Mouse (Mus musculus): ENCODE measurements at regions not wholly inside any gene's neighbourhood (a gene's known extent, or its start where the extent isn't known, plus 50 kb on each side); places are given as distances from the start of the nearest gene placed in this dataset.

GRCm38 (mm10) chr12:35863141-35863540 is 62.3 kb upstream of the Agr3 start:
- DNase-seq (ENCODE audit: low read depth, low spot score), result no peak

- no peak for DNase-seq (ENCODE audit: low read depth, low spot score)
Measured at GRCm38 (mm10) chr12:35853159-35853558, 72.3 kb upstream of the Agr3 start.

- DNase-seq (ENCODE audit: low read depth, low spot score), result no peak
Measured at GRCm38 (mm10) chr12:35846905-35847610, 78.4 kb upstream of the Agr3 start.

DNA sequence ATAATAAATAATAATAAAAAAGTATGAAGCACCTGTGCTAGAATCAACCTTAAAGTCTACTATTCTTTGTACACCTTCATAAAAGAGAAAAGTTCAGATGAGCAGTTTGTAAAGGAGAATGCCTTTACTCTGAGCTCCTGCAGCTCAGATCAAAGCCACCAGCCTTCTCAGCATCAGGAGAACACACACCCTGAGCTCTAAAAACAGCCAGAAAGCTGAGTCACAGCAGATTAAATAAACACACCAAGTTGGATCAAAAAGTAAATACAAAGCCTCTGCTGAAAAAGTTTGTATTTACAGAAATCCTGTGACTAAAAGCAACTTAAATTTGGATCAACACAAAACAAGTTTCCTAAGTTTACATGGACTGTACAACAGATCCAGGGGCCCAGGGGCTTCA is 88.5 kb upstream of the Agr3 start:
- DNase-seq (ENCODE audit: low read depth, low spot score), result no peak

- DNase-seq (ENCODE audit: low read depth, low spot score), result no peak
Measured at GRCm38 (mm10) chr12:35833285-35833684, 92.1 kb upstream of the Agr3 start.

GRCm38 (mm10) chr12:35831922-35832512 is 93.4 kb upstream of the Agr3 start:
- DNase-seq (ENCODE audit: low read depth, low spot score), result no peak

DNA sequence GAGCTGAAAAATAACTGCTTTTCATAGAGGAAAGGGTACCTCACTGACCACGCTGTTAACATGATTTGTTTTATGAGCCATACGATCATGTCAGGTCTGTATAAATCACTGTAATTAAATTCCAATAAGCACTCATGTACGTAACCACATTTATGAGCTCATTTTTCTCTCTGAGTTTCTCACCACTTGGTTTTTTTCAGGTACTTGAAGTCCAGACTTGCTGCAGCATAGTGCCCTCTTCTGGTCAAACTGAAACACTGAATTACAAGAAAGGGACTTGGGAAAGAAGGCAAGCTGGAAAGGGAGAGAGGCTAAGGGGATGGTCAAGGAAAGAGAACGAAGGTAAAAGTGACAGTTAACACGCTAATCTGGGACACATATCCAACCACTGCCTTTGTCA is 94.2 kb upstream of the Agr3 start:
- peak; percentile 46 for DNase-seq (ENCODE audit: low read depth, low spot score)

- no peak for DNase-seq (ENCODE audit: low read depth, low spot score)
Measured at GRCm38 (mm10) chr12:35827797-35828196, 97.6 kb upstream of the Agr3 start.

- DNase-seq (ENCODE audit: low read depth, low spot score), result no peak
Measured at GRCm38 (mm10) chr12:35826990-35827389, 98.4 kb upstream of the Agr3 start.

DNA sequence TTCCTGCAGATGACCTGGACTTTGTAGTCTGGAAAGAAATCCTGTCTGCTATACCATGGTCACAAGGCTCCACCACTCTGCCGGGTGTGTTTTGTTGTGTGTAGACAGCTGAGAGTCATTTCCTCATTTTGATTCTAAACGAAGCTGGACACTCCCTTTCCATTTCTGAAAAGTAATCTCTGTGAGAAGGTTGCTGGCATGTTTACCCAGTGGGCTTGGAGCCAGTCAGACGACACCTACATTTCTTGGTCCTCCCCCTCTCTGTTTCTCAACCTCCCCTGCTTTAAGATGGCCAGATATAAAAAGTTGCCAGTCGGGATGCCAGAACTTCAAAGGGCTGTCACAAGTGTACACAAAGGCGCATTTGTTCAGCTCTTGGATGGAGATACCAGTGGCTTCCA is 100.8 kb upstream of the Agr3 start:
- no peak for DNase-seq (ENCODE audit: low read depth, low spot score)

- no peak for DNase-seq (ENCODE audit: low read depth, low spot score)
Measured at GRCm38 (mm10) chr12:35799261-35799660, 126.2 kb upstream of the Agr3 start.

GRCm38 (mm10) chr12:35775396-35775795 is 150.0 kb upstream of the Agr3 start:
- DNase-seq (ENCODE audit: low read depth, low spot score), result no peak

GRCm38 (mm10) chr12:35770387-35771024 is 154.9 kb upstream of the Agr3 start:
- no peak for DNase-seq (ENCODE audit: low read depth, low spot score)

GRCm38 (mm10) chr12:35758916-35759315 is 166.5 kb upstream of the Agr3 start:
- no peak for DNase-seq (ENCODE audit: low read depth, low spot score)

DNA sequence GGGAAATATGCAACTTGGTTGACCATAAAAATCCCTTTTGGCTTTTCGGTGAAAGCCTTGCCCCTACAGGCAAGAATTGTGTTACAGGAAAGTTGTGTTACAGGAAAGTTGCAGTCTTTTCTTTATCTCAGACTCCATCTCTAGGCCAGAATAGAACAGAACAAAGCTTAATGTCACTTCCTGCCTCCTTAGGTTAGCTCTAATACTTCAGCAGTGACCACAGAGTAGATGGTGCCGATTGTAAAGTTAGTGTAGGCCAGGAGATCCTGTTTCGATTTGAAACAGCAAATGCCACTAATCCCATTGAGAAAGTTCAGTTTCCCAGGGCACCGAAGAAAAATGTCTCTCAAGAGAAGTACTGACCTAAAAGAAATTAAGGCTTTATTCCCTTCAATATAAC is 170.3 kb upstream of the Agr3 start:
- no peak for DNase-seq (ENCODE audit: low read depth, low spot score)

DNA sequence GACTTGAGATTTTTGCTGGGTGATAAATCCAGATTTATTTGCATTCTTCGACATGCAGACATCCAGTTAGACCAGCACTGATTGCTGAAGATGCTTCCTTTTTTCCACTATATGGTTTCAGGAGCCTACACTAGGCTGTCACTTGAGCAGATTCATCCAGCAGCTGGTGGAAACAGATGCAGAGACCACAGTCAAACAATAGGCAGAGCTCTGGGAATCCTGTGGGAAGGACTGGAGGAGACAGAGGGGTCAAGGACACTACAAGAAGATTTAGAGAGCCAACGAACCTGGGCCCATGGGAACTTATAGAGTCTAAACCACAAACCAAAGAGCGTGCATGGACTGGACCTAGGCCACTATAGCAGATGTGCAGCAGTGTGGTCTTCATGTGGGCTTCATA is 177.4 kb upstream of the Agr3 start:
- DNase-seq (ENCODE audit: low read depth, low spot score), result no peak

GRCm38 (mm10) chr12:35746691-35747299 is 178.6 kb upstream of the Agr3 start:
- DNase-seq (ENCODE audit: low read depth, low spot score), result no peak

DNA sequence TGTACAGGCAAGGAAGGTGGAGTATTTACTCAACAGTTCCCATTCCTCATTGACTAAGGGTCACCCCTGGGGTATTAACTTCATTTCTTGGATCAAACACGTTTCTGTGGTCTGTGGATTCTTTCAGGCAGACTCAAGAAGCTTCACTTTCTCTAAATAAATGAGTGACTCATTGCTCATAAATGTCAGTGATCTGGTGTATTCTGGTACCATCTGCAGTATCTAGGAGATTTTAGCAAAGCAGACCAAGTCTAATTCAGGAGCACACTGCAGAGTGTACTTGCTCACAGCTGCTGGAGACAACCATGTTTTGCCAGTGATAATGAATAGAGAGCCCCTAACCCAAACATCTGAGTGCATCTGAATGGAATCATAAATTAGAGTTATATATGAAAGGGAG is 182.7 kb upstream of the Agr3 start:
- no peak for DNase-seq (ENCODE audit: low read depth, low spot score)

DNA sequence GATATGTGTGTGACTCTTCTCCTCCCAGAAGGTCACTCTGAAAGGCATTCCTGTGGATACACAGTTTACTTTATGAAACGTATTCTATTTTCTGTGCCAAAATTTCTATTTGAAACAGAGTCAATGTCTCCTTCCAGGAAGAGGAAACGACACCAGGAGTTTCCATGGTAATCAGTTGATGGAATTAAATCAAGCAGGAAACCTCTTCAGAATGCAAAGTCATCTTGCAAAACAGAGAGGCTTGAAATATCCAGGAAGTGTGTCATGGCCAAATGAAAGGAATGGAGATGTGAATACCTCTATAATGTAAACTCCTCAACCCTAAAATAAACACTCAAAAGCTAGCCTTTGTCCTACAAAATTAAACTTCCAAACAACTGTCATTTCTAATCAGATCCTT is 189.0 kb upstream of the Agr3 start:
- no peak for DNase-seq (ENCODE audit: low read depth, low spot score)

DNA sequence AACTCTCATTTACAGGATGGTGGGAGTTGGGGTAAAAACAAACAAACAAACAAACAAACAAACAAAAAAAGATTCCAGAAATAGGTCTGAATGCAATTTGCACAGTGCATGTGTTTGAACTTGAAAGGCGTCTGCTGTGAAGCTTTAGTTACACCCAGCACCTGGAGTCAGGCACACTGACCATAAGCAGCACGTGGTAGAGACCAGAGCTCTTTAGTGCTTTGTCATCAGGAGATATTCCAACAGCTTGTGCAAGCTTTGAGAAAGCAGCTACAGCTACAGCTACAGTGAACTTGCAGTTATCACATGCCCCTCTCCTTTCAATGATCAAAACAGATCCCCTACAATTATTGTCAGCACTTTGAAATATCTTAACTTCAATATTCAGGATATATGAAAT is 190.4 kb upstream of the Agr3 start:
- no peak for DNase-seq (ENCODE audit: low read depth, low spot score)

GRCm38 (mm10) chr12:35734371-35734770 is 191.0 kb upstream of the Agr3 start:
- no peak for DNase-seq (ENCODE audit: low read depth, low spot score)

DNA sequence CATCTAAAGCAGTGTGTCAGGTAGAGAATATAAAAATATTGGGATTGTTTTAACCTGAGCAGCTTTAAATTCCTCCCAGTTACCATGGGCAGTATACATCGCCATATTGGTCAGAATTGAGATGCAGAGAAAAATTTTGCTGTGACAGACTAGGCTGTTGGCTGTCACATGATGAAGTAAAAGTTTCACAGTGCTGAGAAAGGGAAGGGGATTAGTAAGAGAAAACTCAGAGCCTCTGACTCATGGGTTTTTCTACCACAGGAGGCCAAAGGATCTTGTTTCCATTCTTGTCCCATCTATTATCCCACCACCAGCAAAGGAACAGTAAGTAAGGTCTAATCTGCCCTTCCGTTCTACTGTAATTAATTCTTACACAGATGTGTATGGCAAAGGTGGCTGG is 191.8 kb upstream of the Agr3 start:
- no peak for DNase-seq (ENCODE audit: low read depth, low spot score)

GRCm38 (mm10) chr12:35725910-35726309 is 191.1 kb upstream of the Ahr start:
- DNase-seq (ENCODE audit: low read depth, low spot score), result no peak
